Mouse (Mus musculus): ENCODE data around the gene Stub1. TPM values are rescaled to one million over a fixed set of nuclear protein-coding genes. Genes with fewer than 3 reads are reported as not detected.
A peak's percentile ranks its signal among the peaks of the same experiment; 100 is the strongest.

Stub1 gene
- total and polyA plus RNA-seq, 3 experiments = 74.0 to 99.7 TPM; not detected in 1

GRCm38 (mm10) chr17:25796211-25796771, 36.9 kb downstream of the Stub1 start:
- no peaks in the 10 kb centered on the region for H3K27me3 ChIP-seq (ENCODE audit: control insufficient read depth in 1 of 2, insufficient read depth in 2 of 2, low read length in 2 of 2)
- H3K79me2 ChIP-seq (ENCODE audit: control insufficient read depth, insufficient read depth, low read length, poor library complexity) = peaks cover 19% of the 10 kb centered on the region
- H3K4me3 ChIP-seq (ENCODE audit: control insufficient read depth in 1 of 2, insufficient read depth in 1 of 2, low read depth in 2 of 2, low read length in 2 of 2) = peak overlapping the region; percentile 69 to 95
- peak; percentile 40 for DNase-seq (ENCODE audit: low read depth, low spot score)
- H3K9me3 ChIP-seq (replicated peaks; ENCODE audit: insufficient read depth, low read length) = no peaks in the 10 kb centered on the region
- peak overlapping the region; percentile 73 for H3K9ac ChIP-seq (ENCODE audit: control insufficient read depth, low read depth, low read length, poor library complexity, severe bottlenecking)
- H3K27ac ChIP-seq (ENCODE audit: control insufficient read depth, low read depth, low read length) = no peak overlapping the region
- peaks cover 0 to 24% of the 10 kb centered on the region in 2 experiments; a peak in 1 of 4 replicates for H3K4me1 ChIP-seq (ENCODE audit: control insufficient read depth in 1 of 2, insufficient read depth in 2 of 2, low read length in 2 of 2)
- H3K36me3 ChIP-seq (ENCODE audit: control insufficient read depth in 1 of 2, insufficient read depth in 2 of 2, low read length in 2 of 2) = peaks cover 0 to 4% of the 10 kb centered on the region in 2 experiments; a peak in 1 of 4 replicates
- TF ChIP-seq MEF2A (IDR thresholded peaks at IDR 0.05; ENCODE audit: extremely low read depth, insufficient replicate concordance, low read depth, low read length, poor library complexity, severe bottlenecking) = no peak
- TF ChIP-seq MYC (IDR thresholded peaks at IDR 0.05; ENCODE audit: low read depth, low read length) = no peak
- 0 out of 4 replicates have a peak, but pooled peaks of 1 of the 2 experiments have one; percentile 1 for TF ChIP-seq POLR2A (IDR thresholded peaks at IDR 0.05; ENCODE audit: control insufficient read depth in 1 of 2, insufficient read depth in 1 of 2, low read depth in 1 of 2, low read length in 2 of 2, poor library complexity in 1 of 2)
- no peak for TF ChIP-seq CTCF (IDR thresholded peaks at IDR 0.05 in 2 of 3, conservative IDR thresholded peaks at IDR 0.05 in 1 of 3; ENCODE audit: control insufficient read depth in 1 of 3, insufficient read depth in 1 of 3, low read depth in 2 of 3, low read length in 3 of 3, poor library complexity in 1 of 3, severe bottlenecking in 1 of 3)
- no peak for TF ChIP-seq TBP (IDR thresholded peaks at IDR 0.05; ENCODE audit: low read depth, low read length)

GRCm38 (mm10) chr17:25795609-25796092, 37.6 kb downstream of the Stub1 start, which contains the start of gene AC134908.4:
Gene AC134908.4, minus strand, starts transcription at chr17:25795659.
- no peak within 1 kb of the TSS for H3K27ac ChIP-seq (ENCODE audit: control insufficient read depth, low read depth, low read length)
- no peak for DNase-seq (ENCODE audit: low read depth, low spot score)
- H3K4me1 ChIP-seq (ENCODE audit: control insufficient read depth in 1 of 2, insufficient read depth in 2 of 2, low read length in 2 of 2) = peaks cover 0 to 29% of the 10 kb centered on the region in 2 experiments; a peak in 2 of 4 replicates
- peak within 1 kb of the TSS; percentile 69 to 95 for H3K4me3 ChIP-seq (ENCODE audit: control insufficient read depth in 1 of 2, insufficient read depth in 1 of 2, low read depth in 2 of 2, low read length in 2 of 2)
- TF ChIP-seq JUND (IDR thresholded peaks at IDR 0.05; ENCODE audit: low read depth, low read length) = no peak
- no peaks in the 10 kb centered on the region for H3K27me3 ChIP-seq (ENCODE audit: control insufficient read depth in 1 of 2, insufficient read depth in 2 of 2, low read length in 2 of 2)
- peak within 1 kb of the TSS; percentile 73 for H3K9ac ChIP-seq (ENCODE audit: control insufficient read depth, low read depth, low read length, poor library complexity, severe bottlenecking)
- H3K36me3 ChIP-seq (ENCODE audit: control insufficient read depth in 1 of 2, insufficient read depth in 2 of 2, low read length in 2 of 2) = peaks cover 0 to 8% of the 10 kb centered on the region in 2 experiments; a peak in 1 of 4 replicates
- H3K79me2 ChIP-seq (ENCODE audit: control insufficient read depth, insufficient read depth, low read length, poor library complexity) = peaks cover 20% of the 10 kb centered on the region
- no peaks in the 10 kb centered on the region for H3K9me3 ChIP-seq (replicated peaks; ENCODE audit: insufficient read depth, low read length)

- no peak for DNase-seq (ENCODE audit: low read depth, low spot score)
These were observed 38.2 kb downstream of the Stub1 start for GRCm38 (mm10) chr17:25794998-25795397.

More at GRCm38 (mm10) chr17:25794998-25795397, 38.2 kb downstream of the Stub1 start:
- Histone ChIP-seq H3K9ac (ENCODE audit: control insufficient read depth, low read depth, low read length, poor library complexity, severe bottlenecking) (no peak overlapping the region), H3K79me2 (ENCODE audit: control insufficient read depth, insufficient read depth, low read length, poor library complexity) (peaks cover 20% of the 10 kb centered on the region), H3K4me3 (ENCODE audit: control insufficient read depth in 1 of 2, insufficient read depth in 1 of 2, low read depth in 2 of 2, low read length in 2 of 2) (no peak overlapping the region), H3K27me3 (ENCODE audit: control insufficient read depth in 1 of 2, insufficient read depth in 2 of 2, low read length in 2 of 2) (no peaks in the 10 kb centered on the region), H3K9me3 (replicated peaks; ENCODE audit: insufficient read depth, low read length) (no peaks in the 10 kb centered on the region), H3K36me3 (ENCODE audit: control insufficient read depth in 1 of 2, insufficient read depth in 2 of 2, low read length in 2 of 2) (peaks cover 0 to 9% of the 10 kb centered on the region in 2 experiments; a peak in 1 of 4 replicates), H3K4me1 (ENCODE audit: control insufficient read depth in 1 of 2, insufficient read depth in 2 of 2, low read length in 2 of 2) (peaks cover 0 to 30% of the 10 kb centered on the region in 2 experiments; a peak in 2 of 4 replicates), H3K27ac (ENCODE audit: control insufficient read depth, low read depth, low read length) (no peak overlapping the region)
- TF ChIP-seq POLR2AphosphoS5 (IDR thresholded peaks at IDR 0.05; ENCODE audit: borderline replicate concordance, low read depth, low read length) (no peak), USF1 (IDR thresholded peaks at IDR 0.05; ENCODE audit: low read depth, low read length) (no peak), SIN3A (IDR thresholded peaks at IDR 0.05; ENCODE audit: low read length) (no peak), E2F4 (IDR thresholded peaks at IDR 0.05; ENCODE audit: borderline replicate concordance, low read depth, low read length) (no peak), CHD1 (IDR thresholded peaks at IDR 0.05; ENCODE audit: low read depth, low read length) (no peak), POLR2A (IDR thresholded peaks at IDR 0.05; ENCODE audit: control insufficient read depth in 1 of 2, insufficient read depth in 1 of 2, low read depth in 1 of 2, low read length in 2 of 2, poor library complexity in 1 of 2) (no peak), ZMIZ1 (IDR thresholded peaks at IDR 0.05; ENCODE audit: low read depth, low read length) (no peak), SMC3 (IDR thresholded peaks at IDR 0.05; ENCODE audit: low read depth, low read length) (no peak), CHD2 (IDR thresholded peaks at IDR 0.05; ENCODE audit: low read length) (no peak), CTCF (IDR thresholded peaks at IDR 0.05 in 2 of 3, conservative IDR thresholded peaks at IDR 0.05 in 1 of 3; ENCODE audit: control insufficient read depth in 1 of 3, insufficient read depth in 1 of 3, low read depth in 2 of 3, low read length in 3 of 3, poor library complexity in 1 of 3, severe bottlenecking in 1 of 3) (no peak), HCFC1 (IDR thresholded peaks at IDR 0.05; ENCODE audit: low read depth, low read length) (no peak), TAL1 (IDR thresholded peaks at IDR 0.05; ENCODE audit: low read length) (no peak), MEF2A (IDR thresholded peaks at IDR 0.05; ENCODE audit: extremely low read depth, insufficient replicate concordance, low read depth, low read length, poor library complexity, severe bottlenecking) (no peak), MXI1 (IDR thresholded peaks at IDR 0.05; ENCODE audit: low read depth, low read length) (no peak), USF2 (IDR thresholded peaks at IDR 0.05; ENCODE audit: borderline replicate concordance in 1 of 2, insufficient read depth in 1 of 2, low read depth in 1 of 2, low read length in 2 of 2) (no peak), MAX (IDR thresholded peaks at IDR 0.05; ENCODE audit: low read length) (no peak), NRF1 (IDR thresholded peaks at IDR 0.05; ENCODE audit: insufficient read depth, low read depth, low read length, poor library complexity, severe bottlenecking) (no peak), ETS1 (IDR thresholded peaks at IDR 0.05; ENCODE audit: low read depth, low read length) (no peak), ZNF384 (IDR thresholded peaks at IDR 0.05; ENCODE audit: low read depth, low read length) (no peak)
